Comparison of ENCODE assay signal across 7 mouse cellular contexts in genomic region chr19:61175756-61176324, GRCm38 (mm10). TPM values are rescaled to one million over a fixed set of nuclear protein-coding genes. Genes with fewer than 3 reads are reported as not detected.
DNase-seq lines count a peak whose midpoint lies in the region; ATAC-seq and TF ChIP-seq lines count a peak whose summit lies in the region.

Gene Gm7102 (minus strand): TSS chr19:61176309.

- peak within 1 kb of the TSS; percentile 56 for H3K4me3 ChIP-seq in E14TG2a.4 (replicated peaks; ENCODE audit: low read length)
- H3K4me3 ChIP-seq in ES-Bruce4 (ENCODE audit: low read depth, low read length): peak within 1 kb of the TSS; percentile 73
- H3K4me3 ChIP-seq in liver, embryonic 11.5 days (ENCODE audit: low read depth, low read length): peak within 1 kb of the TSS; percentile 35

- no peak within 1 kb of the TSS for H3K27ac ChIP-seq in ES-Bruce4 (ENCODE audit: insufficient read depth, low read length)
- no peak within 1 kb of the TSS for H3K27ac ChIP-seq in liver, embryonic 11.5 days (ENCODE audit: low read depth, low read length)

- DNase-seq in heart, postnatal 10 days: peak; percentile 3 to 7
- DNase-seq in liver, embryonic 11.5 days (ENCODE audit: low spot score): no peak
- DNase-seq in testis, postnatal 14 days (ENCODE audit: low spot score): peak; percentile 12
- DNase-seq in layer of hippocampus, postnatal 14 days (ENCODE audit: low spot score in 2 of 2): no peak

- H3K4me1 ChIP-seq in E14TG2a.4 (replicated peaks; ENCODE audit: low read depth, low read length) (no peaks in the 10 kb centered on the region), ES-Bruce4 (ENCODE audit: control insufficient read depth, insufficient read depth, low read length) (no peaks in the 10 kb centered on the region)
- H3K4me1 ChIP-seq in liver, embryonic 11.5 days (replicated peaks; ENCODE audit: control insufficient read depth, insufficient read depth, low read length): no peaks in the 10 kb centered on the region

- no peak for TF ChIP-seq POLR2A in ES-Bruce4 (IDR thresholded peaks at IDR 0.05; ENCODE audit: insufficient read depth, low read length)

- no peaks in the 10 kb centered on the region for H3K36me3 ChIP-seq in E14TG2a.4 (ENCODE audit: insufficient read depth, low read length)
- no peaks in the 10 kb centered on the region for H3K36me3 ChIP-seq in ES-Bruce4 (ENCODE audit: control insufficient read depth, insufficient read depth, low read length, poor library complexity, severe bottlenecking)
- no peaks in the 10 kb centered on the region for H3K36me3 ChIP-seq in liver, embryonic 11.5 days (ENCODE audit: control insufficient read depth, insufficient read depth, low read length)

- H3K9me3 ChIP-seq in E14TG2a.4 (ENCODE audit: low read length) (no peaks in the 10 kb centered on the region), ES-Bruce4 (replicated peaks; ENCODE audit: control insufficient read depth, insufficient read depth, low read length, poor library complexity, severe bottlenecking) (no peaks in the 10 kb centered on the region)
- H3K9me3 ChIP-seq in liver, embryonic 11.5 days (ENCODE audit: control insufficient read depth, low read length): no peaks in the 10 kb centered on the region

- no peak for TF ChIP-seq CTCF in E14TG2a.4 (conservative IDR thresholded peaks at IDR 0.05; ENCODE audit: low read length)
- no peak for TF ChIP-seq CTCF in ES-Bruce4 (IDR thresholded peaks at IDR 0.05; ENCODE audit: low read depth, low read length)

- WGBS in liver, embryonic 11.5 days: 19% methylated on average over 39 of the region's 39 CpGs

- H3K27me3 ChIP-seq in E14TG2a.4 (ENCODE audit: insufficient read depth, low read length): no peaks in the 10 kb centered on the region
- H3K27me3 ChIP-seq in ES-Bruce4 (ENCODE audit: control insufficient read depth, insufficient read depth, low read length, poor library complexity, severe bottlenecking): peaks cover 4% of the 10 kb centered on the region; the same call in 1 of the 2 replicates
- H3K27me3 ChIP-seq in liver, embryonic 11.5 days (replicated peaks; ENCODE audit: control insufficient read depth, insufficient read depth, low read length): no peaks in the 10 kb centered on the region; the same call in 1 of the 2 replicates

- peak within 1 kb of the TSS; percentile 59 for H3K9ac ChIP-seq in ES-Bruce4 (ENCODE audit: low read depth, poor library complexity, severe bottlenecking)
- H3K9ac ChIP-seq in liver, embryonic 11.5 days (ENCODE audit: low read depth, low read length): no peak within 1 kb of the TSS

- intact Hi-C loops in heart, postnatal 10 days (cut with DNase I): no loop called here

- H3K4me2 ChIP-seq in liver, embryonic 11.5 days: peak within 1 kb of the TSS; percentile 60

- TF ChIP-seq EP300 in ES-Bruce4 (IDR thresholded peaks at IDR 0.05; ENCODE audit: insufficient read depth, low read depth, low read length): no peak

- 0 out of 2 replicates have a peak, but pooled peaks have one; percentile 29 for ATAC-seq in liver, embryonic 11.5 days (replicated peaks; ENCODE audit: low FRiP score)
- ATAC-seq in monocyte, adult 5-6 weeks (replicated peaks; ENCODE audit: insufficient number of reproducible peaks, low FRiP score, low TSS enrichment, poor library complexity, severe bottlenecking): no peak

RNA-seq across cellular contexts. Expression of gene Gm7102, which starts in this region (rescaled TPM):
- not detected in 2 replicates for polyA plus RNA-seq in ES-Bruce4 (2011; ENCODE audit: insufficient read depth, insufficient read length, low read depth, missing spikeins)
- under 1 TPM; 0.22 to 0.26 TPM for total RNA-seq in heart, postnatal 10 days (2021)
- polyA plus RNA-seq in liver, embryonic 11.5 days (2014; fragmentation: Nextera tagmentation; extraction: Ambion mirVana): not detected in 2 replicates
- total RNA-seq in monocyte, adult 5-6 weeks (2017): not detected in 3 replicates
- under 1 TPM in 1 of 2 experiments, not detected in 1; 0.25 TPM for total RNA-seq in layer of hippocampus, postnatal 14 days (2021)

Comparison
In these comparisons a context has a peak if more than half of its experiments do, and no peak if none do; other contexts are left out.
1. Peak in DNase-seq in heart, postnatal 10 days; RNA of the gene not detected or under 1 TPM.
2. Peak in ATAC-seq, H3K4me3 ChIP-seq and H3K4me2 ChIP-seq in liver, embryonic 11.5 days; RNA of the gene not detected or under 1 TPM.